Mouse (Mus musculus) left cerebral cortex, postnatal 14 days (tissue): Measurements from ENCODE around the gene Tnfrsf11a. TPM values are rescaled to one million over a fixed set of nuclear protein-coding genes. Genes with fewer than 3 reads are reported as not detected.
"Not testable (repeated sequence)": the region's sequence is repeated elsewhere in the genome, so short reads cannot be mapped to it uniquely, and the experiment has no call there.

Source experiments
- DNase-seq, 2 experiments: peaks; one replicate each; pipeline ENCODE4 v3.0.0; 2021 to 2022; ENCODE audit warnings: low spot score in 2 of 2, mixed read lengths in 1 of 2
- intact Hi-C: fragments of 180-260 bp; cut with DNase I; formaldehyde crosslinking; loops from one replicate; pipeline ENCODE4 v1.15.1; 2025
- long read RNA-seq, 2 experiments: library from polyadenylated mRNA; stranded (forward); transcript quantifications; one replicate each; pipeline ENCODE4 v2.0.0; 2021
- total RNA-seq, 2 experiments: library from RNA; stranded (reverse); gene quantifications; 2 replicates each; pipeline ENCODE4 v1.2.3; 2021

The Tnfrsf11a gene
- 1 to 10 TPM; 7.4 to 8.9 TPM for total RNA-seq
- long read RNA-seq, experiment 1, full-length matches to known transcripts, result 6 of 10 reads
- long read RNA-seq, experiment 1, partial matches to known transcripts, result 0 of 10 reads
- long read RNA-seq, experiment 1, other reads (novel, unspliced or antisense), result 4 of 10 reads
- long read RNA-seq, experiment 2, full-length matches to known transcripts, result 3 of 8 reads
- long read RNA-seq, experiment 2, partial matches to known transcripts, result 0 of 8 reads
- long read RNA-seq, experiment 2, other reads (novel, unspliced or antisense), result 5 of 8 reads

GRCm38 (mm10) chr1:105780457-105781364 lies at the start of gene Tnfrsf11a:
Tnfrsf11a (plus strand) TSS chr1:105780718.
- peak; percentile 43 to 60 for DNase-seq
- intact Hi-C loops, result loop anchor here (2.0 kb wide), 1 partner anchor 210 kb away; the partner anchor contains the start of gene Zcchc2

GRCm38 (mm10) chr1:105735318-105735717 lies 45.2 kb upstream of the Tnfrsf11a start:
- no peak for DNase-seq
- intact Hi-C loops, result loop anchor here (10.0 kb wide), 1 partner anchor 289 kb away; no protein-coding TSS in a partner anchor

GRCm38 (mm10) chr1:105738334-105738733 lies 42.2 kb upstream of the Tnfrsf11a start:
- intact Hi-C loops, result loop anchor here (10.0 kb wide), 1 partner anchor 286 kb away; no protein-coding TSS in a partner anchor
- no peak for DNase-seq

- DNase-seq, result no peak
- intact Hi-C loops, result loop anchor here (10.0 kb wide), 1 partner anchor 285 kb away; no protein-coding TSS in a partner anchor
Measured at GRCm38 (mm10) chr1:105739493-105739892, 41.0 kb upstream of the Tnfrsf11a start.

GRCm38 (mm10) chr1:105742481-105742880 lies 38.0 kb upstream of the Tnfrsf11a start:
- DNase-seq, result peak in 1 of 2 experiments; percentile 57
- intact Hi-C loops, result no loop called here

- intact Hi-C loops, result no loop called here
- no peak for DNase-seq
Measured at GRCm38 (mm10) chr1:105746444-105746843, 34.1 kb upstream of the Tnfrsf11a start.

GRCm38 (mm10) chr1:105746858-105747596 lies 33.5 kb upstream of the Tnfrsf11a start:
- DNase-seq, result no peak
- intact Hi-C loops, result no loop called here

- no peak for DNase-seq
- intact Hi-C loops, result no loop called here
Measured at GRCm38 (mm10) chr1:105748091-105748799, 32.3 kb upstream of the Tnfrsf11a start.

- intact Hi-C loops, result loop anchor here (10.0 kb wide), 1 partner anchor 243 kb away; the partner anchor contains the start of gene Zcchc2
- DNase-seq, result no peak
Measured at GRCm38 (mm10) chr1:105752196-105752595, 28.3 kb upstream of the Tnfrsf11a start.

GRCm38 (mm10) chr1:105752944-105753343 lies 27.6 kb upstream of the Tnfrsf11a start:
- intact Hi-C loops, result loop anchor here (10.0 kb wide), 1 partner anchor 242 kb away; the partner anchor contains the start of gene Zcchc2
- no peak for DNase-seq

GRCm38 (mm10) chr1:105758798-105759197 lies 21.7 kb upstream of the Tnfrsf11a start:
- DNase-seq, result no peak
- intact Hi-C loops, result loop anchor here (10.0 kb wide), 1 partner anchor 236 kb away; the partner anchor contains the start of gene Zcchc2

GRCm38 (mm10) chr1:105759422-105760165 lies 20.9 kb upstream of the Tnfrsf11a start:
- intact Hi-C loops, result loop anchor here (10.0 kb wide), 1 partner anchor 235 kb away; the partner anchor contains the start of gene Zcchc2
- DNase-seq, result no peak

- intact Hi-C loops, result no loop called here
Measured at GRCm38 (mm10) chr1:105765586-105765985, 14.9 kb upstream of the Tnfrsf11a start.

GRCm38 (mm10) chr1:105766099-105766498 lies 14.4 kb upstream of the Tnfrsf11a start:
- intact Hi-C loops, result not testable (repeated sequence)

More at GRCm38 (mm10) chr1:105765586-105765985, 14.9 kb upstream of the Tnfrsf11a start:
- no peak for DNase-seq

GRCm38 (mm10) chr1:105768397-105768796 lies 12.1 kb upstream of the Tnfrsf11a start:
- intact Hi-C loops, result no loop called here
- no peak for DNase-seq

More at GRCm38 (mm10) chr1:105766099-105766498, 14.4 kb upstream of the Tnfrsf11a start:
- not testable (repeated sequence) for DNase-seq

- intact Hi-C loops, result no loop called here
- DNase-seq, result no peak
Measured at GRCm38 (mm10) chr1:105770685-105771084, 9.8 kb upstream of the Tnfrsf11a start.

GRCm38 (mm10) chr1:105776426-105776825 lies 4.1 kb upstream of the Tnfrsf11a start:
- no peak for DNase-seq
- intact Hi-C loops, result no loop called here

GRCm38 (mm10) chr1:105780079-105780456 lies 450 bp upstream of the Tnfrsf11a start:
- no peak for DNase-seq
- intact Hi-C loops, result loop anchor here (2.0 kb wide), 1 partner anchor 211 kb away; the partner anchor contains the start of gene Zcchc2
